Mouse (Mus musculus) kidney, embryonic 16.5 days (tissue): ENCODE results near the gene Stk39. TPM values are rescaled to one million over a fixed set of nuclear protein-coding genes. Genes with fewer than 3 reads are reported as not detected.

Experiments
- ATAC-seq: fragments of 200-750 bp; cut with Nextera tagmentation; 2 replicates; pipeline ENCODE4 v1.8.0; 2017; ENCODE audit warnings: moderate TSS enrichment; ENCODE audit not compliant: low FRiP score, low TSS enrichment
- H3K27ac ChIP-seq: fragments of 300-500 bp; sonication (generic); 2 replicates; pipeline ENCODE4 v1.5.1; 2014; ENCODE audit warnings: low read length
- H3K27me3 ChIP-seq: fragments of 300-500 bp; sonication (generic); 2 replicates; pipeline ENCODE4 v1.6.1; 2014; ENCODE audit warnings: low read length, control low read depth, mixed read lengths; ENCODE audit not compliant: insufficient read depth
- H3K36me3 ChIP-seq: fragments of 300-500 bp; sonication (generic); 2 replicates; pipeline ENCODE4 v1.6.1; 2014; ENCODE audit warnings: low read length, control low read depth, mixed read lengths; ENCODE audit not compliant: insufficient read depth
- H3K4me1 ChIP-seq: fragments of 300-500 bp; sonication (generic); 2 replicates; pipeline ENCODE4 v1.6.1; 2014; ENCODE audit warnings: low read length, control low read depth, mixed read lengths; ENCODE audit not compliant: insufficient read depth
- H3K4me2 ChIP-seq: fragments of 300-500 bp; sonication (generic); replicated peaks from 2 replicates; pipeline ENCODE4 v1.6.1; 2014; ENCODE audit warnings: low read depth, low read length
- H3K4me3 ChIP-seq: fragments of 300-500 bp; sonication (generic); 2 replicates; pipeline ENCODE4 v1.5.1; 2014; ENCODE audit warnings: mild to moderate bottlenecking, low read length
- H3K9ac ChIP-seq: fragments of 300-500 bp; sonication (generic); replicated peaks from 2 replicates; pipeline ENCODE4 v1.6.1; 2014; ENCODE audit warnings: low read length
- H3K9me3 ChIP-seq: fragments of 300-500 bp; sonication (generic); 2 replicates; pipeline ENCODE4 v1.6.1; 2016; ENCODE audit warnings: low read length, control low read depth
- WGBS: fragments of 180-500 bp; shearing (Covaris S2); extraction: QIAGEN DNeasy Blood & Tissue Kit; methylation state at CpG from one replicate; pipeline ENCODE4 v1.1.7; 2014; 5-methylcytosine and 5-hydroxymethylcytosine counted together
- polyA plus RNA-seq: library from polyadenylated mRNA; unstranded; fragments of >200 nt; fragmentation: Nextera tagmentation; extraction: Ambion mirVana; gene quantifications from 2 replicates; pipeline ENCODE4 v1.2.1, GENCODE M21; 2015

The Stk39 gene
- 11.7 and 14.9 TPM in 2 replicates for polyA plus RNA-seq

DNA sequence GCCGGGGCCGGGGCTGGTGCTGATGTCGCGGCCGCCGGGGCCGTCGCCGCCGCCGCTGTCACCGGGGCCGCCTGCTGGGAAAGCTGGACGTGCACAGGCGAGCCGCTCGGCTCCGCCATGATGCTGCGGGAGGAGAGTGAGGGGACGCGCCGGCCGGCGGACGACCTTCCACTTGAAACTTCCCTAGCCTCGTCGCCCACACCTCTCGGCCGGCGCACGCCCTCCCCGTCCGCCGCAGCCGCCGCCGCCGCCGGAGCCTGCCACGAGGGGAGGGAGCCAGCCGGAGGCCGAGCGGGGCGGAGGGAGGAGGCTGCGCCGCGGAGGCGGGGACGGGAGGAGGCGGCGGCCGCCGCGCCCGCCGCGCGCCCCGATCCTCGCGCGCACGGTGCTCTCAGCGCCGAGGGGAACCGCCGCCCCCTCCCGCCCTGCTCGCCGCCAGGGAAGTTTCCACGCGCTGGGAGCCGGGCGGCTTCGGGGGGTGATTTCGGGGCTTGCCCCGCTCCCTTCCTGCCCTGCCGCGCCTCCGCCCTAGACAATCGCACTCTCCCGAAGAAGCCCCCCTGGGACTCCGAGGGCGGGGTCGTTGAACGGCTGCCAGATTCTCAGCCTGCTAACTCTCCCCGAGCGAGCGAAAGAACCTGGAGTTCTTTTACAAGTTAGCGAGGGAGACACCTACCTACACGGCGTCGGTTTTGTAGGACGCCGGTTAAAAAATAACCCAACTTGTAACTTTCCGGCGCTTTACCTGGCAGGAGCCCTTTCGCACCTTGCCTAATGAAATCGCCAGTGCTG lies at the start of gene Stk39:
Stk39 (minus strand) TSS at position 510 of the 792 bp plus-strand sequence.
- Histone ChIP-seq H3K4me1 (peaks cover 31% of the 10 kb centered on the region), H3K9ac (peak within 1 kb of the TSS; percentile 88), H3K27me3 (no peaks in the 10 kb centered on the region), H3K36me3 (no peaks in the 10 kb centered on the region), H3K4me3 (peak within 1 kb of the TSS; percentile 83), H3K4me2 (peak within 1 kb of the TSS; percentile 72), H3K9me3 (no peaks in the 10 kb centered on the region), H3K27ac (peak within 1 kb of the TSS; percentile 93)
- WGBS = under 1% methylated on average over 56 of the region's 99 CpGs
- peak; percentile 87 for ATAC-seq

GRCm38 (mm10) chr2:68515409-68515808 lies 43.3 kb upstream of the Stk39 start:
- no peaks in the 10 kb centered on the region for H3K4me1 ChIP-seq
- no peak for ATAC-seq
- H3K4me2 ChIP-seq = no peak overlapping the region
- H3K9me3 ChIP-seq = no peaks in the 10 kb centered on the region
- no peaks in the 10 kb centered on the region for H3K36me3 ChIP-seq
- no peak overlapping the region for H3K4me3 ChIP-seq
- no peak overlapping the region for H3K9ac ChIP-seq
- no peaks in the 10 kb centered on the region for H3K27me3 ChIP-seq
- WGBS = 81% methylated on average over 2 of the region's 2 CpGs
- H3K27ac ChIP-seq = no peak overlapping the region

DNA sequence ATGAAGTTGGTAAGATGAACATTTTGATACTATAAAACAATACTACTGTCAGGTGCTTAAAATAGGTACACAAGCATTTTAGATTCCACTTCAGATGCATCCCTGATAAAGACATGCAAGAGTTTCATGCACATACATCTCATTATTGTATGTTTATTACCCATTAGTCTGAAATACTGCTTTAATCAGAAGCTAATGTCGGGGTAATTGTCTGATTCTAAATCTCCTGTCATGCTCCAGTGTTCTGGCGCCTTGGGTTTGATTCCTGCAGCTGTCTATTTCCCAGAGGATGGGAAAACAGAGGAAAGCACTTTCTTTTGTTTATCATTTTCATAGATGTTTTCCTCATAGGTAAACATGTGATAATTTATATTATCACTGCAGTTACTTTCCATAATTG lies 31.1 kb upstream of the Stk39 start:
- H3K4me1 ChIP-seq = no peaks in the 10 kb centered on the region
- no peak overlapping the region for H3K9ac ChIP-seq
- H3K9me3 ChIP-seq = no peaks in the 10 kb centered on the region
- no peak overlapping the region for H3K4me2 ChIP-seq
- WGBS = 56% methylated on average over 2 of the region's 2 CpGs
- no peak overlapping the region for H3K27ac ChIP-seq
- H3K4me3 ChIP-seq = no peak overlapping the region
- H3K27me3 ChIP-seq = no peaks in the 10 kb centered on the region
- no peaks in the 10 kb centered on the region for H3K36me3 ChIP-seq
- ATAC-seq = no peak

DNA sequence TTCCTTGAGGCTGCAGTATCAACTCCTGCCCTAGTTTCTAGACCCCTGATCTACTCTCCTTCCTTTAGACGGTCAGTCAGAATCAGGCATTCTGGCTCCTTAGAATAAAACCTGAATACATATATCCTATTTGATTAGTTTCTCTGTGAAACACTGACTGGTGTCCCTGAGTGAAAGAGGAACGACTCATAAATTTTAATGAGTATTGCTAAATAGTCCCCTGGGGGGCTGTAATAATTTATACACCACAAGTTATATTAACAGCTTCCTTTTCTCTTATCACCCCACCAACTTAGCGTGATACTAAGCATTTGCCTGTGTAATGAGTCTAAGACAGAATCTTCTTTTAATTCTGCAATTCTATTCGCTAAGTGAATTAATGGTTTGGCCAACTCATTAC lies 30.7 kb upstream of the Stk39 start:
- no peaks in the 10 kb centered on the region for H3K4me1 ChIP-seq
- no peak overlapping the region for H3K4me3 ChIP-seq
- no peak overlapping the region for H3K9ac ChIP-seq
- H3K9me3 ChIP-seq = no peaks in the 10 kb centered on the region
- no peak for ATAC-seq
- H3K36me3 ChIP-seq = no peaks in the 10 kb centered on the region
- H3K4me2 ChIP-seq = no peak overlapping the region
- H3K27ac ChIP-seq = no peak overlapping the region
- WGBS = 51% methylated on average over 4 of the region's 4 CpGs
- H3K27me3 ChIP-seq = no peaks in the 10 kb centered on the region

DNA sequence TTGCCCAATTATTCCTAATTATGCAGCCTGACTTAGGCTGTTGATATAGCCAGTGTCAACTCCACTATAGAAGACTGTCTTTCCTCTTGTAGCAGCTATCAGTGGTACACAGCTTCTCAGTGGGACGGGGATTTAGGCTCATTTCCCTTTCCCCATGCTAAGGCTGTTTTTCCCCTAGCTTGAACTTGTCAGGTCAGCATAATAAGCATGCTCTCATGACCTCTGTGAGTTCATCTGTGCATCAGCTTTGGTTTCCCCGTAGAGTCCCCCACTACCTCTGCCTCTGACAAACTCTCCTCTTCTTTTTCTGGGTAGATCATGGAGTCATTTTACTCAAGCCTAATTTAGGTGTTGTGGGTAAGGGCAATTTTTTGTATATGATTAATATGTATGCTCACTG lies 30.2 kb upstream of the Stk39 start:
- Histone ChIP-seq H3K4me1 (no peaks in the 10 kb centered on the region), H3K4me3 (no peak overlapping the region), H3K27me3 (no peaks in the 10 kb centered on the region), H3K9ac (no peak overlapping the region), H3K36me3 (no peaks in the 10 kb centered on the region), H3K9me3 (no peaks in the 10 kb centered on the region), H3K4me2 (no peak overlapping the region), H3K27ac (no peak overlapping the region)
- ATAC-seq = no peak
- 48% methylated on average over 2 of the region's 2 CpGs for WGBS

DNA sequence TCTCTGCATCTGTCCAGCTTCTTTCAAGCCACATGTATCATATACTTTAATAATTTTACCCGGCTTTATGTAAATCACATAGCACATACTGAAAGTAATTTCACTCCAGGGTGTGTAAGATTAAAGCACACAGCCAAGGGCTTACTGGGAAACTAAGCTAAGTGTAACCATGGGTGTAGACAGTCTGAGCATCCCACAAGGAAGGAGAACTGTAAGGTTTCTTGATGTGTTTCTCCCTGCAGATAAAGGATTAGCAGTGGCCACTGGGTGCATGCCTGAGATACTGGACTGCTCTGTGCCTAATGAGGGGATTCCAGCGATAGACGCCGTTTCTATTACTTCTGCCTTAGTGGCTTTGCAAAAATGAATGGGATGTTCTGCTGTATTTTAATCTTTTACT lies 14.2 kb upstream of the Stk39 start:
- WGBS = 85% methylated on average over 4 of the region's 4 CpGs
- ATAC-seq = no peak
- no peaks in the 10 kb centered on the region for H3K9me3 ChIP-seq
- H3K4me3 ChIP-seq = no peak overlapping the region
- no peaks in the 10 kb centered on the region for H3K4me1 ChIP-seq
- H3K4me2 ChIP-seq = no peak overlapping the region
- H3K9ac ChIP-seq = no peak overlapping the region
- no peaks in the 10 kb centered on the region for H3K36me3 ChIP-seq
- no peaks in the 10 kb centered on the region for H3K27me3 ChIP-seq
- H3K27ac ChIP-seq = no peak overlapping the region

DNA sequence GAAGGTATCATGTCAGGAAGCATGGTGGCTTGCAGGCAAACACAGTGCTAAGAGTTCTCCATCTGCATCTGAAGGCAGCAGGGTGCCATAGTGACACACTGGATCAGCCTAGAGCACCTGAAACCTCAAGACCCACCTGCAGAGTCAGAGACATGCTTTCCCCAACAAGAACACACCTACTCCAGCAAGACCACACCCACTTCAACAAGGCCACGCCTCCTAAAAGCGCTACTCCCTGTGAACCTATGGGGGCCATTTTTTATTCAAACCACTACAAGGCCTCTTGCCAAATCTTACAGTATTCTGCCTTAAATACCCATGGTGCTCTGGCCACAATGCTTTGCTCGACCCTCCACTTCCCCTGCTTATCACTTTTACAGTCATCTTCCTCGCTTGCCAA lies 13.1 kb upstream of the Stk39 start:
- 40% methylated on average over 4 of the region's 4 CpGs for whole genome bisulfite sequencing
- no peak overlapping the region for H3K4me3 ChIP-seq
- H3K4me1 ChIP-seq = no peaks in the 10 kb centered on the region
- no peak overlapping the region for H3K9ac ChIP-seq
- no peak overlapping the region for H3K27ac ChIP-seq
- no peak overlapping the region for H3K4me2 ChIP-seq
- H3K27me3 ChIP-seq = no peaks in the 10 kb centered on the region
- ATAC-seq = no peak; the same call in 1 of the 2 replicates
- no peaks in the 10 kb centered on the region for H3K9me3 ChIP-seq
- H3K36me3 ChIP-seq = no peaks in the 10 kb centered on the region

DNA sequence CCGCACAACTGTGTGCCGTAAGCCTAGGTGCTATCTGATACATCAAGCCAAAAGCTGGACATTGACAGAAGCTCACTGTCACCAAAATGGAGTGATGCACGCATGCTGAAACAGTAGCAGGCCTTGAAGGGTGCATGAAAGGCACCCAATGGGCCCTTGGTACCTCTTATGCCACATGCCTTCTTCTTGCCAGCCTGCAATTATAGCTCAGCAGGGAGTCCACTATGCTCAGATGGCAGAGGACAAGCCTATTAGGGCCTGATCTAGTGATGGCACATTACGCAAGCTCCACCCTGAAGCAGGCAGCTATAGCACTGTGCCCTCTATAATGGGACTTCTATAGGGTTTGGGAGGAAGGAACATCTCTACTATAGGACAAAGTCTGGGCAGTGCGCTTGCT lies 10.8 kb upstream of the Stk39 start:
- Histone ChIP-seq H3K27ac (no peak overlapping the region), H3K4me3 (no peak overlapping the region), H3K9me3 (no peaks in the 10 kb centered on the region), H3K9ac (no peak overlapping the region), H3K36me3 (no peaks in the 10 kb centered on the region), H3K4me2 (no peak overlapping the region), H3K27me3 (no peaks in the 10 kb centered on the region), H3K4me1 (no peaks in the 10 kb centered on the region)
- ATAC-seq = no peak
- WGBS = 96% methylated on average over 5 of the region's 5 CpGs

GRCm38 (mm10) chr2:68479823-68480222 lies 7.8 kb upstream of the Stk39 start:
- H3K36me3 ChIP-seq = no peaks in the 10 kb centered on the region
- WGBS = 80% methylated on average over 10 of the region's 10 CpGs
- H3K9me3 ChIP-seq = no peaks in the 10 kb centered on the region
- H3K4me3 ChIP-seq = no peak overlapping the region
- no peaks in the 10 kb centered on the region for H3K27me3 ChIP-seq
- no peaks in the 10 kb centered on the region for H3K4me1 ChIP-seq
- H3K27ac ChIP-seq = no peak overlapping the region
- H3K9ac ChIP-seq = no peak overlapping the region
- no peak overlapping the region for H3K4me2 ChIP-seq
- ATAC-seq = no peak

GRCm38 (mm10) chr2:68472921-68473320 lies 853 bp upstream of the Stk39 start:
- Histone ChIP-seq H3K4me2 (peak overlapping the region; percentile 72), H3K27ac (peak overlapping the region; percentile 93; the same call in 1 of the 2 replicates), H3K36me3 (no peaks in the 10 kb centered on the region), H3K4me1 (peaks cover 25% of the 10 kb centered on the region), H3K9ac (no peak overlapping the region), H3K9me3 (no peaks in the 10 kb centered on the region), H3K27me3 (no peaks in the 10 kb centered on the region), H3K4me3 (peak overlapping the region; percentile 83; the same call in 1 of the 2 replicates)
- ATAC-seq = no peak
- WGBS = 46% methylated on average over 4 of the region's 4 CpGs
